Mouse (Mus musculus): Measurements from ENCODE around the gene Btg2.

- TF ChIP-seq CTCF (IDR thresholded peaks at IDR 0.05; ENCODE audit: control insufficient read depth, insufficient read depth, low read length) (no peak), POLR2A (IDR thresholded peaks at IDR 0.05; ENCODE audit: borderline replicate concordance, control insufficient read depth, low read depth, low read length) (no peak)
Observed at GRCm38 (mm10) chr1:134101593-134101992, 22.7 kb upstream of the Btg2 start.
